Mouse (Mus musculus): ENCODE measurements around the gene Slc45a1.
"Not testable (repeated sequence)": the region's sequence is repeated elsewhere in the genome, so short reads cannot be mapped to it uniquely, and the experiment has no call there.

The Slc45a1 gene

GRCm38 (mm10) chr4:150605804-150606203 is 46.2 kb downstream of the Slc45a1 start:
- DNase-seq (ENCODE audit: low spot score in 2 of 2) = no peak

DNA sequence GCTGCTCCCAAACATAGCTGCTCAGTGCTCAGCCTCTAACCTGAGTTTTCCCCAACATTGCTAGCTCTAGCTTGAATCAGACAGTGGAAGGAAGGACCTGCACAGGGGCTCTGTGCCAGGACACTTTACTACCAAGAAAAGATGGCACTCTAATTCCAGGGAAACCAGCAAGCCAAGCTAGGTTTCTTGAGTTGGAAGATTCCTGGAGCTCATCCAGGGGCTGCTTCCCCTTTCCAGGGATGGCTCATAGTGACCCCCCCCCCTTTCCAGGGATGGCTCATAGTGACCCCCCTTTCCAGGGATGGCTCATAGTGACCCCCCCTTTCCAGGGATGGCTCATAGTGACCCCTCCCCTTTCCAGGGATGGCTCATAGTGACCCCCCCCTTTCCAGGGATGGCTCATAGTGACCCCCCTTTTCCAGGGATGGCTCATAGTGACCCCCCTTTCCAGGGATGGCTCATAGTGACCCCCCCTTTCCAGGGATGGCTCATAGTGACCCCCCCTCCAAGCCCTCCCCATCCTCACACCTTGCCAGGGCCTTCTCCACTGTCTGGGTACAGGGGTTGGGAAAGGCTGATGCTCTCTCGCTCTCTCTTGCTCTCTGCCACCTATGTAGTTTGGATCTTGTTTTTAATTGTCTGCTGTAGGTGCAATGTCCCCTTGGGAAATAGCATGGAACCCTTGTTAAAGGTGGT is 48.5 kb downstream of the Slc45a1 start:
- DNase-seq (ENCODE audit: low spot score in 2 of 2) = no peak

GRCm38 (mm10) chr4:150601489-150601888 is 50.5 kb downstream of the Slc45a1 start:
- DNase-seq (ENCODE audit: low spot score in 2 of 2) = no peak

GRCm38 (mm10) chr4:150600503-150600902 is 51.5 kb downstream of the Slc45a1 start:
- DNase-seq (ENCODE audit: low spot score in 2 of 2) = not testable (repeated sequence)

- no peak for DNase-seq (ENCODE audit: low spot score in 2 of 2)
Measured at GRCm38 (mm10) chr4:150599119-150599992, 52.6 kb downstream of the Slc45a1 start.

- DNase-seq (ENCODE audit: low spot score in 2 of 2) = no peak
Measured at GRCm38 (mm10) chr4:150598686-150599085, 53.3 kb downstream of the Slc45a1 start.

DNA sequence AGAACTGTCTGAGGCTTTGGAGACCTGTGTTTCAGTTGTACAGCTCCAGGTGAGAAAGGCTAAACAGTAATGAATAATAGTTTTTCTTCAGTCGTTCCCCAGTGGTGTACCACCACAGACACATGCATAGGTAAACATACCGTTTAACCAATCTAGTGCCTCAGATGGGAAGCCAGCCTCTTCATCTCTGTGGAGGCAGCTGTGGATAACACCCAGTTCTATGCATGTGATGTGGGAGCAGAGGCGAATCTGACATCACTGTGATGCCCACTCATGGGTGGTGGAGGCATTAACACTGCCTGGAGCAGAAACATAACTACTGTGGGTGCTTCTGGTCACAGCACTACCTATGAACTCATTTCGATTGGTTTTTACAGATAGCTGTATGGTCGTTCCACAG is 56.0 kb downstream of the Slc45a1 start:
- DNase-seq (ENCODE audit: low spot score in 2 of 2) = no peak

DNA sequence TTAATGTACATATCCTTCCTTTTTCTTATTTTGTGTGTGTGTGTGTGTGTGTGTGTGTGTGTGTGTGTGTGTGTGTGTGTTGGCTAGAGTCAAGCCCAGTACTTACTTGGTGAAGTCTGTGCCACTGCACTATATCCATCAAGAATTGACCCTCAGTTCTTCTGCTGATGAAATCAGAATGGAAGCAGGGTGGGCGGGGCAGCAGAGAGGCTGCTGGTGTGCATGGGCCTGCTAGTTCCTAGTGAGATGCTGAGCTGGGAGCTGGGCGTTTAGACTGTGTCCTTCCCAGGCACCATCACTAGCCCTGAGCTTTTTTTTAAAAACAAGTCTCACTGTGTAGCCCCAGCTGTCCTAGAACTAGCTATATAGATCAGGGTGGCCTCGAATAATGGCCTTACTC is 56.9 kb downstream of the Slc45a1 start:
- no peak for DNase-seq (ENCODE audit: low spot score in 2 of 2)

DNA sequence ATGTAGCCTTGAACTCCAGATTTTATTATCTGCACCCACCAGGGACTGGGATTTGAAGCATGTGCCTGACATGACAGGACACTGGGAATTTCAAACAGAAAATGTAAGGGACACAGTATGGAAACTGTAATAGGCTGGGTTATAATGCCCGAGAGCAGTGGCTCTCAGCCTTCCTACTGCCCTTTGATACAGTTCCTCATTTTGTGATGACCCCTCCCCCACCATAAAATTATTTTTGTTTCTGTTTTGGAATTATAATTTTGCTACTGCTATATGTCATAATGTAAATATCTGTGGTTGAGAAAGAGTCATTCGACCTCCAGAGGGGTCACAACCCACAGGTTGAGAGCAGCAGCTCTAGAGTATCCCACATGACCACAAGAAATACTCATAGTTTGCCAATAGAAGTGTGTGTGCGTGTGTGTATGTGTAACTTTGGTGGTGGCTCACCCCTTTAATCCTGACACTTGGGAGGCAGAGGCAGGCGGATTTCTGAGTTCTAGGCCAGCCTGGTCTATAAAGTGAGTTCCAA is 57.6 kb downstream of the Slc45a1 start:
- no peak for DNase-seq (ENCODE audit: low spot score in 2 of 2)

DNA sequence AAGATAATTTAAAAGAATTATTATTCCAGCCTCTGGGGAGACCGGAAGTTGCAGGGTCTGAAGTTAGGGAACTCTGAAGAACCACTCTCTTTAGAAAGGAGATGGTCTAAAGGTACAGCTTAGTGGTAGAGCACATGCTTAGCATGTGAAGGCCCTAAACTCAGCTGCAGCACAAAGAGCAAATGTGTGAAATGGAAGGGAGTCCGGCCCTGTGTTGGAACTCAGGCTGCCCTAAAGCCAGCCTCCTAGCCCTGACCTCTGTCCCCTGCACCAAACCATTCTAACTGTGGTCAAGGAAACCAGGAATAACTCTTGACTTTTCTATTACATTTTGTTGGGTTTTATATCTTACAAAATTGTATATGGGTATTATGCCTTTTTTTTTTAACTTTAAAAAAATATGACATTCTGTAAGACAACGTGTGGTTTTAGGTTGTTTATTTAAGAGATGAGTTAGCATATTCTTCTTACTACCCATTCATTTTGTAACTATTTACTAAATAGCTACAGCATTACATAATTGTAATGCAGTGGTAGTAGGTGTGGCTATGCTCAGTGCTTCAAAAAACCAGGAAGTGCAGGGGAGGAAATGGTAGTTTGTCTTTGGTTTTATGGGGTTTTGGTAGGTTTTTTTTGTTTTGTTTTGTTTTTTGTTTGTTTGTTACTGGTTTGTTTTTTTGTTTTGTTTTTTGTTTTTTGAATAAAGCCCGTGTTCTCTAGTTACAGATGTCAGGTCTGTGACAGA is 58.3 kb downstream of the Slc45a1 start:
- DNase-seq (ENCODE audit: low spot score in 2 of 2) = no peak

GRCm38 (mm10) chr4:150592087-150592486 is 59.9 kb downstream of the Slc45a1 start:
- no peak for DNase-seq (ENCODE audit: low spot score in 2 of 2)

GRCm38 (mm10) chr4:150591602-150592001 is 60.4 kb downstream of the Slc45a1 start:
- no peak for DNase-seq (ENCODE audit: low spot score in 2 of 2)

GRCm38 (mm10) chr4:150590621-150591282 is 61.2 kb downstream of the Slc45a1 start:
- DNase-seq (ENCODE audit: low spot score in 2 of 2) = no peak

GRCm38 (mm10) chr4:150588300-150588621 is 63.7 kb downstream of the Slc45a1 start:
- DNase-seq (ENCODE audit: low spot score in 2 of 2) = no peak

DNA sequence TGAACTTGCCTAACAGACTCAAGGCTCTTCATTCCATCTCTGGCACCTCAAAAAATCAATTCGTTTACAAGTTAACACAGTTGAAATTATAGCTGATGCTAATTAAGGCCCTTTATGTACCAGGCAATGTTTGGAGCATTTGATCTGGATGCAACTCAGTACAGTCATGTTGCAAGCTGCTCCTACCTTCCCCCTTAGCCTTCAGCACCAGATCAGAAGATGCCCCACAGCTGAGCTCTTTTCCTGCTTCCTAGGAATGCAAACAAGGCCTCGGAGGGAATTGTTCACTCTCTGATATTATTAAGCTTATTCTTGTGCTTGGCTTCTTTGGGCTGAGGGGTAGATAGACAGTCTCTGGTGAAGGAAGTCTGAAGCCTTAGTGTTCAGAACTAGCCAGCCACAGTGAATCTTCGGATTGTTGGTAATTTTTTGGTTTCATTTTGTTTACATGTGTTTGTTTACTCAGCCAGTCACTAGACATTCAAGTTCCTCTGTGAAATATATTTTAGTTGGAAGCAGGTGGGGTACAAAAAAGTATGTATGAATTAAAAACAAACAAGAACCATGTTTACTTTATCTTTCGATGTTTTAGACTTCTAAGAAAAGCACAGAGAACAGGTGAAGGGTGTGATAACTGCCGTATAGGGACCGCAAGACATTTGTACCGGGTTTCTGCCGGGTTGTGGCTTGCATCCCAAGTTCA is 64.2 kb downstream of the Slc45a1 start:
- no peak for DNase-seq (ENCODE audit: low spot score in 2 of 2)

DNA sequence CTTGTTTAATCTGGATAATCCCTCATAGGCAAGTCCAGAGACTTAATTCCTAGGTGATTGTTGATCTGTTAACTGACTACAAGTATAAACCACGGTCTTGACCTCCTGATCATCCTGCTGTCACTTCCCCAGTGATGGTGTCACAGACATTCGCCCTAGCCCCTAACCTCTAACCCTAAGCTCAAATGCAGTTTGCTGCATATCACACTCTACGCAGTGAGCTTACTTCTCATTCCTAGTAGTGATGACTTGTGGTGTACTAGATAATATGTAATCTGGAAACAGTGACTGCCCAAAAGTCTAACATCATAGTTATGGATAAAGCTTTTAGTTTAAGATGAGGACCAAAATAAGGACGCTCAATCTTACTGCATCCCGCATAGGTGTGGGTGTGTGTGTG is 65.7 kb downstream of the Slc45a1 start:
- no peak for DNase-seq (ENCODE audit: low spot score in 2 of 2)

DNA sequence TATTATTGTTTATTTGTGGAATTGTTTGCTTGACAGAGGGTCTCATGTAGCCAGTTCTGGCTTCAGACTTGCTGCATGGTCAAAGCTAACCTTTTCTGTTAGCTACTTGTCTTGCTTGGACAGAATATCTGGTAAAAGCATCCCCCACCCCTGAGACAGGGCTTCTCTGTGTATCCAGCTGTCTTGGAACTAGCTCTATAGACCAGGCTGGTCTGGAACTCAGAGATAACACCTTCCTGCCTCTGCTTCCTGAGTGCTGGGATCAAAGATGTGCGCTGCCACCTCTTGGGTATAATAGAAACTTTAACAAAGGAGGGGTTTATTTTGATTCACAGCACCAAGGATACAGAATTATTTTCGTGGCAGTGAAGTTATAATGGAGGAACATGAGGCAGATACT is 66.2 kb downstream of the Slc45a1 start:
- DNase-seq (ENCODE audit: low spot score in 2 of 2) = no peak

GRCm38 (mm10) chr4:150583777-150584135 is 68.2 kb downstream of the Slc45a1 start:
- no peak for DNase-seq (ENCODE audit: low spot score in 2 of 2)

- peak; percentile 77 to 78 for DNase-seq (ENCODE audit: low spot score in 2 of 2)
Measured at GRCm38 (mm10) chr4:150582966-150583776, 68.8 kb downstream of the Slc45a1 start.

All from urinary bladder, postnatal 4 days (tissue).